Mouse (Mus musculus): Measurements from ENCODE around the gene Arid3a.
"Not testable (repeated sequence)": the region's sequence is repeated elsewhere in the genome, so short reads cannot be mapped to it uniquely, and the experiment has no call there.

- TF ChIP-seq CTCF (conservative IDR thresholded peaks at IDR 0.05; ENCODE audit: insufficient read depth, insufficient read length, low read depth, low read length); POLR2A (IDR thresholded peaks at IDR 0.05; ENCODE audit: low read depth, low read length): not testable (repeated sequence)
These were observed 41.9 kb upstream of the Arid3a start for GRCm38 (mm10) chr10:79884938-79885337.
